Mouse (Mus musculus) kidney, embryonic 14.5 days (tissue): ENCODE measurements around the gene Lsmem1. TPM values are rescaled to one million over a fixed set of nuclear protein-coding genes. Genes with fewer than 3 reads are reported as not detected.

Source experiments
- ATAC-seq: fragments of 200-750 bp; cut with Nextera tagmentation; 2 replicates; pipeline ENCODE4 v1.8.0; 2017; ENCODE audit warnings: moderate number of reproducible peaks, mild to moderate bottlenecking, moderate TSS enrichment, moderate library complexity; ENCODE audit not compliant: low FRiP score, low TSS enrichment
- H3K27ac ChIP-seq: fragments of 300-500 bp; sonication (generic); 2 replicates; pipeline ENCODE4 v1.5.1; 2014; ENCODE audit warnings: low read depth, mild to moderate bottlenecking, low read length, moderate library complexity, mixed read lengths
- H3K27me3 ChIP-seq: fragments of 300-500 bp; sonication (generic); 2 replicates; pipeline ENCODE4 v1.6.1; 2014; ENCODE audit warnings: mild to moderate bottlenecking, low read length; ENCODE audit not compliant: control insufficient read depth, insufficient read depth
- H3K36me3 ChIP-seq: fragments of 300-500 bp; sonication (generic); 2 replicates; pipeline ENCODE4 v1.6.1; 2014; ENCODE audit warnings: low read length, mixed read lengths; ENCODE audit not compliant: control insufficient read depth, insufficient read depth
- H3K4me1 ChIP-seq: fragments of 300-500 bp; sonication (generic); 2 replicates; pipeline ENCODE4 v1.6.1; 2014; ENCODE audit warnings: low read length, mixed read lengths; ENCODE audit not compliant: control insufficient read depth, insufficient read depth
- H3K4me2 ChIP-seq: fragments of 300-500 bp; sonication (generic); replicated peaks from 2 replicates; pipeline ENCODE4 v1.6.1; 2014; ENCODE audit warnings: low read depth, mild to moderate bottlenecking, low read length
- H3K4me3 ChIP-seq: fragments of 300-500 bp; sonication (generic); 2 replicates; pipeline ENCODE4 v1.5.1; 2014; ENCODE audit warnings: mild to moderate bottlenecking, low read length
- H3K9ac ChIP-seq: fragments of 300-500 bp; sonication (generic); 2 replicates; pipeline ENCODE4 v1.6.1; 2014; ENCODE audit warnings: low read depth, mild to moderate bottlenecking, low read length, moderate library complexity
- H3K9me3 ChIP-seq: fragments of 300-500 bp; sonication (generic); 2 replicates; pipeline ENCODE4 v1.6.1; 2016; ENCODE audit warnings: low read length; ENCODE audit not compliant: control insufficient read depth
- WGBS: fragments of 180-500 bp; shearing (Covaris S2); extraction: QIAGEN DNeasy Blood & Tissue Kit; methylation state at CpG from one replicate; pipeline ENCODE4 v1.1.7; 2014; 5-methylcytosine and 5-hydroxymethylcytosine counted together
- polyA plus RNA-seq: library from polyadenylated mRNA; unstranded; fragments of >200 nt; fragmentation: Nextera tagmentation; extraction: Ambion mirVana; gene quantifications from 2 replicates; pipeline ENCODE4 v1.2.1, GENCODE M21; 2014

Lsmem1 gene
- polyA plus RNA-seq, 1 experiment from 2014 or later: not detected

DNA sequence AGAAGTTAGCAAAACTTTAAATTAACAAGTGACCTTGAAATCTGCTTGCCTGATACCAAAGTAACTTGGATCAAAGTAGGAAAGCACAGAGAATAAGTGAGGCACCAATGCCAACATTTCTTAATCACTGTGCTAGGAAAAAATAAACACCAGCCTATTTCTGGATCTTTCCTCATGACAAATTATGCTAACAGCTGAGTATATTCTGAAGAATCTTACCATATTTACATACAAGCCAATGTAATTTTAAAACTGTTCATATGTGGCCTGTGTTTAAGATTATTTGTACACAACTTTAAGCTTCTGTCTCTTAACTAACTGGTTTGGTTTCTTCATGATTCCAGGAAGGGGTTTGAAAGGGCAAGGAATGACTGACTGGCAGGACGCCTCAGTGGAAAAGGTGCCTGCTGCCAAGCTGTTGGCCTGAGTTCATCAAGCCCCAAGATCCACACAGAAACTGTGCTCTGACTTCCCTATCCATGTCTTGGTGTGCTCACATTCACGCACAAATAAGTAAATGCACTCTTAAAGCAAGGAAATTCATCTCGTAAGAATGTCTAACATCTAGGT, 20.8 kb upstream of the Lsmem1 start:
- 53% methylated on average over 3 of the region's 3 CpGs for WGBS
- no peaks in the 10 kb centered on the region for H3K27me3 ChIP-seq
- peaks cover 22% of the 10 kb centered on the region for H3K36me3 ChIP-seq
- no peak for ATAC-seq
- no peak overlapping the region for H3K27ac ChIP-seq
- no peaks in the 10 kb centered on the region for H3K9me3 ChIP-seq
- peak overlapping the region; percentile 93 for H3K4me3 ChIP-seq
- peak overlapping the region; percentile 62 for H3K4me2 ChIP-seq
- H3K4me1 ChIP-seq: peaks cover 15% of the 10 kb centered on the region
- H3K9ac ChIP-seq: peak overlapping the region; percentile 51; the same call in 1 of the 2 replicates

DNA sequence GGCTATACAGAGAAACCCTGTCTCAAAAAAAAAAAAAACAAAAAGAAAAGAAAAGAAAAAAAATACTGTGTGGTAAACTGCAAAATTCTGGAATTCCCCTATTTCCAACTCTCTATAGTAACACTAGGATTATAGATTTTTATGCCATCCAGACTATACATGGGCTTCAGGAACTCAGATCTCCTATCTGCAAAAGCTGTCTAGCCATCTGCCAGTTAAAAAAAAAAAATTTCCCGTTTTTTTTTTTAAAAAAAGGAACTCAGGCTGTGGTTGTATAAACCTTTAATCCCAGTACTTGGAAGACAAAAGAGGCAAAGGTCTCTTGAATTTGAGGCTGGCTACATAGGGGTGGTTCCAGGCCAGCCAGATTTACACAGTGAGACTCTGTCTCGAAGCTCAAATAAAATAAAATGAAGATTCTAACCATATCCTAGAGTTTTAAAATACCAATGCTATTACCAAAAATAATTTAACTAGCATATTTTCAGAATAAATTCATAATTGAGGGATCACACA, 19.2 kb upstream of the Lsmem1 start:
- Histone ChIP-seq H3K4me2 (no peak overlapping the region), H3K9me3 (no peaks in the 10 kb centered on the region), H3K27me3 (no peaks in the 10 kb centered on the region), H3K36me3 (peaks cover 38% of the 10 kb centered on the region), H3K27ac (no peak overlapping the region), H3K9ac (no peak overlapping the region), H3K4me3 (no peak overlapping the region), H3K4me1 (peaks cover 15% of the 10 kb centered on the region)
- no peak for ATAC-seq
- WGBS: 91% methylated on average over 2 of the region's 2 CpGs

DNA sequence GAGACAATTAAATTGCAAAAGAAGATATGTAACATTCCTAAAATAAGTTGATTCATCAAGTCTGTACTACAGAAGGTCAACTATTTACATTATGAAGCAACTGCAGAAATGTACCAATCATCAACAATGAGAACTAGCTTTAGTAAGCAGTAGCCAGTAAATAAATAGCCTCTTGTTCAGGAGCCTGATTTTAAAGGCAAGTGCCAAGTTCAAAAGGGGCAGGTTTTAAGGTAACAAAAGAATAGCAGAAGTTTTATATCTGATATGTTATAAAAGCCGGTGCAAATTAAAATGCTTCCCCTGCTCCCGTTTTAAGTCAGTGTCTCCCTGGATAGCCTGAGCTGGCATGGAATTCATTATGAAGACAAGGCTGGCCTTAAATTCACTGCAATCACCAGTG, 18.5 kb upstream of the Lsmem1 start:
- no peaks in the 10 kb centered on the region for H3K27me3 ChIP-seq
- no peak overlapping the region for H3K4me2 ChIP-seq
- no peaks in the 10 kb centered on the region; the same call in 1 of the 2 replicates for H3K9me3 ChIP-seq
- ATAC-seq: no peak
- H3K27ac ChIP-seq: no peak overlapping the region
- H3K4me1 ChIP-seq: peaks cover 15% of the 10 kb centered on the region
- 87% methylated on average over 2 of the region's 2 CpGs for WGBS
- peaks cover 45% of the 10 kb centered on the region for H3K36me3 ChIP-seq
- H3K9ac ChIP-seq: no peak overlapping the region
- no peak overlapping the region for H3K4me3 ChIP-seq

DNA sequence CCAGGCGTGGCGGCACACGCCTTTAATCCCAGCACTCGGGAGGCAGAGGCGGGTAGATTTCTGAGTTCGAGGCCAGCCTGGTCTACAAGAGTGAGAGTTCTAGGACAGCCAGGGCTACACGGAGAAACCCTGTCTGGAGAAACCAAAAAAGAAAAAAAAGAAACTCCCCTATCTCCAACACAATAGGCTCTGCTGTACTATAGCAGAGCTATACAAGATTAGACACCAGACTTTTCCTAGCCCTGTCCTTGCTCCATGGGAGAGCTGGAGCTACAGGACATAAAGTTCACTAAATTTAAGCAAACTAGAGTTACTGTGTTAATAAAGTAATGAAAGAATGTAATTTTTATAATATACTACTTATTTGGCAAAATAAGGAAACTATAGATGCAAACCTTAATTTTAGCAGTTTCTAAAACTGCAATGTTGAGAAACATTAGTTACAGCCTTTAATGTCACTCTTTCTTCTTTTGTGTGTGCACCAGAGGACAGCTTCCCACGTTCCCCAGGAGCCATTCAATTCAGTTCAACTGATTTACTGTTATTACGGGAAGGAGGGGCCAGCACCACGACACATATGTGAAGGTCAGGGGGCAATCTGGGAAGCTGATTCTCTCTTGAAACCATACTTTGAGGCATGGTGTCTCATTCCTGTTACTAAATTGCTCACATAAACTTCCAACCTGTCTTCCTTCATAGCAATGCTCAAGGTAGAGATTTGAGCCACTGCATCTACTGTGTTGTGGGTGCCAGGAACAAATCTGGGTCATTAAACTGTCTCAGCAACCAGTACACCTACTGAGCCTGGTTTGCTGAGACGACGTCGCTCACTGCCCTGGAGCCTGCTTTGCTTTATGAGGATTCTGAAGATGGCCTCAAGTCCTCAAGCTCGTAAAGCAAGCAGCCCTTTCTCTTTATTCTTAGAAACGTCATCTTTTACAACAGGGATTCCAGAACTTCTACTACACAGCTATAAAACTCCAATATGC, 15.9 kb upstream of the Lsmem1 start:
- no peak overlapping the region for H3K9ac ChIP-seq
- WGBS: 82% methylated on average over 15 of the region's 15 CpGs
- H3K27me3 ChIP-seq: no peaks in the 10 kb centered on the region
- no peak overlapping the region for H3K4me2 ChIP-seq
- ATAC-seq: no peak
- H3K36me3 ChIP-seq: peaks cover 68% of the 10 kb centered on the region
- H3K27ac ChIP-seq: no peak overlapping the region
- peaks cover 3% of the 10 kb centered on the region; the same call in 1 of the 2 replicates for H3K4me1 ChIP-seq
- no peak overlapping the region for H3K4me3 ChIP-seq
- H3K9me3 ChIP-seq: no peaks in the 10 kb centered on the region; the same call in 1 of the 2 replicates

DNA sequence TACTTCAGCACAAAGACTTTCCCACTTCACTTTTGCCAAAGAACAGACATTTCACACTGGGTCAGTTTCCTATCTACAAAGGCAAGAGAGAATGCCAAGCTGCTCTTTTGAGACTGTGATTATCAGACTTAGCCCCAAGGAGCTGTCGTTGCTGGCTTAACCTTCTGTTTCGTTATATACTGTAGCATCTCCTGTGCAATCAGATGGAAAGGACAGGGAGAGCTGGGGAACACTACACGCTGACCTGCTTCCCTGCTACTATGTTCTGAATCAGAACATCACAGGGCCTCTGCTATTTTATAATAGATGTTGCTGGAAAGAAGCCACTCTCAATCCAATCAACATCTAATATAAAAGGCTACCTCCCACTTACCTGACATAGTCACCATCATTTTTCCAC, 9.8 kb upstream of the Lsmem1 start:
- no peak overlapping the region for H3K9ac ChIP-seq
- no peaks in the 10 kb centered on the region for H3K27me3 ChIP-seq
- no peaks in the 10 kb centered on the region for H3K4me1 ChIP-seq
- H3K4me3 ChIP-seq: no peak overlapping the region
- H3K9me3 ChIP-seq: no peaks in the 10 kb centered on the region; the same call in 1 of the 2 replicates
- 94% methylated on average over 3 of the region's 3 CpGs for WGBS
- H3K36me3 ChIP-seq: peaks cover 83% of the 10 kb centered on the region
- no peak for ATAC-seq
- no peak overlapping the region for H3K4me2 ChIP-seq
- H3K27ac ChIP-seq: no peak overlapping the region

DNA sequence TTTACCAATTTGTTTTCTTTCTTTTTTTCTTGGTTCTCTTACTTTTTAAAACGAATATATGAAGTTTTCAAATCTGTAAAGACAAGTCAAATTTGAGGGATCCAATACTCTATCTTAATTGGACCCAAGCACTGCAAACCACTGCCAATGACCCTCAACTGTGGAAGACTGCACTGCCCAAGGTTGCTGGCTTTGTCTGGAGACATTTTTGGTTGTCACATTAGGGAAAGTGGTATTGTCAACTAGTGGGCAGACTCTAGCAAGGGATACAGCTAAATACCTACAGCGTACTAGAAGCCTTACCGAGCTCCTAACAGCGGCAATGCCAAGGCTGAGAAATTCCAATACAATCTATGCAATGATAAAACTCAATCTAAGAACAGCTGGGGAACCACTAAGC, 8.6 kb upstream of the Lsmem1 start:
- no peaks in the 10 kb centered on the region; the same call in 1 of the 2 replicates for H3K9me3 ChIP-seq
- H3K27me3 ChIP-seq: no peaks in the 10 kb centered on the region
- H3K36me3 ChIP-seq: peaks cover 82% of the 10 kb centered on the region
- no peak overlapping the region for H3K4me2 ChIP-seq
- ATAC-seq: no peak
- WGBS: 95% methylated on average over 4 of the region's 4 CpGs
- H3K4me1 ChIP-seq: no peaks in the 10 kb centered on the region
- H3K4me3 ChIP-seq: no peak overlapping the region
- no peak overlapping the region for H3K27ac ChIP-seq
- no peak overlapping the region for H3K9ac ChIP-seq

DNA sequence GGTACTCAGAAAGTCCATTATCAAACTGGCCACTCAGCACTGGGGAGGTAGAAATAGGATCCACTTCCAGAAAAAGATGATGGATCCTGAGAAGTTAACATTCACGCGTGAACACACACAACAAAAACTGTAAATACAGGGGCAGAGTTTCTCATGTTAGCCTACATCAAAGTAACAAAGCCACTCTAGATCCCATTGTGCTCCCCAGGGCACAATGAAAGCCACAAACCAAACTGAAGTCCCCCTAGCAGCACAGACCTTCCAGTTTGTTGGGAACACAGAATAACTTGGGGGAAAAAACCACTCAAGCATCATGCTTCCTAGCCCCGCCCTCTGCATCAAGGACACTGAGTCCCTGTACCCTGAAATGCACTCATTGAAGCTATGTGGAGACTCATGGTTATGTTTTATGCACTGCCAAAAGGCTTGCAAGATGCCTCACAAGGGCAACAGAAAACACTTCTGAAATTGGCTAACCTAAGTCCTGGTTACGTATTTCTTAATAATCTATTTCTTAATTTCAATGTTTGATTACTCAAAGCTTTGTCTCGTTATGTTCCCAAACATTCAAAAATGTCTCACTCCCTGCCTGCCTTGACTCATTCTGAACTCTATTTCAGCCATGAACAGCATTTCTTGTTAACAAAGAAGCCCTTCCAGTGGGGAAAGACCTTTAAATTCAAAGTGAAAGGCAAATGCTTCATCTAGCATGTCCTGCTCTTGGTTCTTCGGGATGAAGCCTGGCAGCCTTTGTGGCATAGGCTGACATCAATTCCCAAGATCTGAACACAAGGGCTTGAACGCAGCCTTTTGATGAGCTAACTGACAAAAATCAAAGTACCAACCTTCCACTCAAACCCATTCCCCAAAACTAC, 3.1 kb upstream of the Lsmem1 start:
- H3K4me3 ChIP-seq: no peak overlapping the region
- H3K36me3 ChIP-seq: peaks cover 53% of the 10 kb centered on the region
- no peak overlapping the region for H3K4me2 ChIP-seq
- H3K9ac ChIP-seq: no peak overlapping the region
- no peak for ATAC-seq
- H3K27ac ChIP-seq: no peak overlapping the region
- H3K27me3 ChIP-seq: no peaks in the 10 kb centered on the region
- H3K4me1 ChIP-seq: no peaks in the 10 kb centered on the region
- 96% methylated on average over 7 of the region's 7 CpGs for WGBS
- no peaks in the 10 kb centered on the region for H3K9me3 ChIP-seq

DNA sequence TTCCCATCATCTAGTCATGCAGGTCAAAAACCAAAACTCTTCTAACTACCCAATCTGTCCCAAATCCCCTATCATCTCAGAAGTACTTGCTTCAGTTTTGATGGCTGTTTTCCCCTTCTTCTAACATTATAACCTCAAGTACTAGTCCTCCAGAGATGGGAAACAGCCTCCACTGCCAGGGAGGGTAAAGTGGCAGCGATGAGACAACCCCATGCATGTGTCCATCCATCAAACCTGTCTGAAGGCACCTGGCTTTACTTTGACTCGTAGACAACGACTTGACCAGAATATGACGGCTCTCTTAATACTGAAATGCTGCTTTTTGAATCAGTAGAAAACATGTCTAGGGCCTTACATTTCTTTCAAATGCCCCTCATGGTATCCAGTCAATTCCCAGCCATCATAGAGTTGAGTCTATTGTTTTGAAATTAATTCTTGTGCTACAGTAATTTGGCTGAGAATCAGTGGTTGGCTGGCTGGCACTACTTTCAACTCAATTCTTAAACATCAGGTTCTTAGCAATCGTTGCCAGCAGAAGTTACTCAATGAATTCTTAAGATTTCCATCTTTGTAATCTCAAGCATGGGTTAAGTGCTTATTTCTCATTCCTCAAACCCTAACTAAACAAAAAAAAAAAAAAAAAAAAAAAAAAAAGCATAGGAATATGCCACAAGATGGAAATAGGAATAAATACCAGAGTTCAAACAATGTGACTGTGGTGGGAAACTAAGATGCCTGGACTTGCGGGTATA, 1.4 kb upstream of the Lsmem1 start:
- H3K4me3 ChIP-seq: no peak overlapping the region
- peaks cover 41% of the 10 kb centered on the region for H3K36me3 ChIP-seq
- H3K27ac ChIP-seq: no peak overlapping the region
- H3K4me1 ChIP-seq: no peaks in the 10 kb centered on the region
- H3K4me2 ChIP-seq: no peak overlapping the region
- H3K27me3 ChIP-seq: no peaks in the 10 kb centered on the region
- H3K9ac ChIP-seq: no peak overlapping the region
- ATAC-seq: no peak
- no peaks in the 10 kb centered on the region for H3K9me3 ChIP-seq
- WGBS: 93% methylated on average over 6 of the region's 6 CpGs
